Mouse (Mus musculus) forebrain, embryonic 16.5 days (tissue): ENCODE measurements around the gene Endou. TPM values are rescaled to one million over a fixed set of nuclear protein-coding genes. Genes with fewer than 3 reads are reported as not detected.
A peak's percentile ranks its signal among the peaks of the same experiment; 100 is the strongest.

Source experiments
- ATAC-seq: fragments of 200-750 bp; cut with Nextera tagmentation; 2 replicates; pipeline ENCODE4 v1.8.0; 2017; ENCODE audit warnings: mild to moderate bottlenecking, moderate library complexity
- H3K27ac ChIP-seq: fragments of 300-500 bp; sonication (generic); 2 replicates; pipeline ENCODE4 v1.5.1; 2014; ENCODE audit warnings: low read length, control low read depth
- H3K27me3 ChIP-seq: fragments of 300-500 bp; sonication (generic); replicated peaks from 2 replicates; pipeline ENCODE4 v1.6.1; 2014; ENCODE audit warnings: low read length; ENCODE audit not compliant: control insufficient read depth, insufficient read depth
- H3K36me3 ChIP-seq: fragments of 300-500 bp; sonication (generic); 2 replicates; pipeline ENCODE4 v1.6.1; 2014; ENCODE audit not compliant: control insufficient read depth, insufficient read depth
- H3K4me1 ChIP-seq: fragments of 300-500 bp; sonication (generic); replicated peaks from 2 replicates; pipeline ENCODE4 v1.6.1; 2014; ENCODE audit warnings: low read length; ENCODE audit not compliant: control insufficient read depth, insufficient read depth
- H3K4me2 ChIP-seq: fragments of 300-500 bp; sonication (generic); 2 replicates; pipeline ENCODE4 v1.6.1; 2014; ENCODE audit warnings: mild to moderate bottlenecking, low read length, control low read depth
- H3K4me3 ChIP-seq: fragments of 300-500 bp; sonication (generic); replicated peaks from 2 replicates; pipeline ENCODE4 v1.5.1; 2014; ENCODE audit warnings: mild to moderate bottlenecking, low read length, control low read depth
- H3K9ac ChIP-seq: fragments of 300-500 bp; sonication (generic); replicated peaks from 2 replicates; pipeline ENCODE4 v1.6.1; 2014; ENCODE audit warnings: low read depth, low read length, control low read depth
- H3K9me3 ChIP-seq: fragments of 300-500 bp; sonication (generic); 2 replicates; pipeline ENCODE4 v1.6.1; 2016; ENCODE audit warnings: low read length; ENCODE audit not compliant: control insufficient read depth
- WGBS: fragments of 180-500 bp; shearing (Covaris S2); extraction: QIAGEN DNeasy Blood & Tissue Kit; methylation state at CpG from one replicate; pipeline ENCODE4 v1.1.7; 2014; 5-methylcytosine and 5-hydroxymethylcytosine counted together
- polyA plus RNA-seq: library from polyadenylated mRNA; unstranded; fragments of >200 nt; fragmentation: Nextera tagmentation; extraction: Ambion mirVana; gene quantifications from 2 replicates; pipeline ENCODE4 v1.2.1, GENCODE M21; 2015

Endou gene
- polyA plus RNA-seq, 1 experiment from 2014 or later = 0.18 TPM

DNA sequence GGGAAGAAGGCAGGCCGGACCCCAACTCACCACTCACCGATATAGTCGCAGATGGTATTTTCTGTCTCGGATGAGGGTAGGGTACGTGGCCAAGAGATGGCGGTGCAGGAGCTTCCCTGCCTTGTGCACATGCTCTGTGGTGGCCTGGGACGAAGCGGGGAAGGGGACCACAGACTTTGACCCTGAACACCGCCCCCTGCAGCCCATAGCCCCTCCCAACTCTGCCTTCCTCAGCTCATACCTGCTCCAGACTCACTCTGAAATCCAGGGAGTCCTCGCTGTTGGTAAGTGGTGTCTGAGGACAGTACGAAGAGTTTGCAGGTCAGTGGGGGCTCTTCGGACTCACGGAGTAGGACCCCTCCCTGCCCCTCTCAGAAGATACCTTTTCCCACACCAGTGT lies 30.3 kb upstream of the Endou start:
- WGBS = 47% methylated on average over 13 of the region's 13 CpGs
- Histone ChIP-seq H3K27me3 (no peaks in the 10 kb centered on the region), H3K9me3 (no peaks in the 10 kb centered on the region), H3K9ac (no peak overlapping the region), H3K27ac (no peak overlapping the region), H3K4me2 (no peak overlapping the region), H3K4me3 (no peak overlapping the region), H3K4me1 (peaks cover 8% of the 10 kb centered on the region), H3K36me3 (no peaks in the 10 kb centered on the region)
- no peak for ATAC-seq

DNA sequence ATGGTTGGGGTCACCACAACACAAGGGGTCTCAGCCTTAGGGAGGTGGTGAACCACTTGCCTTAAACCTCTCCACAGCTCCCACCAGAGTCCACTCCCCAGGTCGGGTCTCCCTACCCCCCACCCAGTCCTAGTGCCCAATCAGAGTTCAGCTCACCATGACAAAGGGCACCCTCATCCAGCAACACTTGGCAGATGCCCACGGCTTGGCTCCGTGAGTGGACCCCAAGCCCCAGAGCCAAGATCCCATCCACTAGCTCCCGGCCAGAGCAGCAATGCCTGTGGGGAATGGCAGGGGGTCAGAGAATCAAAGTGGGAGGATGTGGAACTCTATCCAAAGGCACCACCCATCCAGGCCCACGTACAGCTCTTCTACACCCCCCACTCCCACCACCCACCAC lies 29.8 kb upstream of the Endou start:
- Histone ChIP-seq H3K4me1 (peaks cover 4% of the 10 kb centered on the region), H3K36me3 (no peaks in the 10 kb centered on the region), H3K9me3 (no peaks in the 10 kb centered on the region), H3K27me3 (no peaks in the 10 kb centered on the region), H3K4me3 (no peak overlapping the region), H3K27ac (no peak overlapping the region), H3K4me2 (no peak overlapping the region), H3K9ac (no peak overlapping the region)
- no peak for ATAC-seq
- 58% methylated on average over 5 of the region's 5 CpGs for WGBS

DNA sequence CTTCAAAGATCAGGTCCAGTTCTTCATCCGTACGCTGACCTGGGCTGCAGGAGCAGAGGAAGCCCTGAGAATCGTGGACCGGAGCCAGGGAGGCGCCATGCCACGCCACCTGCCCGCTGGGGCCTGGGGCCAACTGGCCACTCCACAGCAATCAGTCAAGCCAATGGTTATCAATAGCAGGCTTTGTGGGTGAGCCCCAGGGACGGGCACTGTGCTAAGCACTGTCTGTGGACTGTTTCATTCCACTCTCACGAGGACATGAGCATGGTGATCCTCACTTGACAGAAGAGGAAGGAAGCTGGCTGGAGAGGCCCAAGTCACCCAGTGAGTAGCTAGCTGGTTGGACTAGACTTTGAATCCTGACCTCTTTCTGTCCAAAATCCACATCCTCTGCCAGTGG lies 28.9 kb upstream of the Endou start:
- no peak overlapping the region for H3K9ac ChIP-seq
- H3K9me3 ChIP-seq = no peaks in the 10 kb centered on the region
- WGBS = 88% methylated on average over 9 of the region's 9 CpGs
- no peaks in the 10 kb centered on the region for H3K27me3 ChIP-seq
- H3K4me1 ChIP-seq = no peaks in the 10 kb centered on the region
- H3K36me3 ChIP-seq = no peaks in the 10 kb centered on the region
- H3K4me2 ChIP-seq = no peak overlapping the region
- no peak overlapping the region for H3K27ac ChIP-seq
- H3K4me3 ChIP-seq = no peak overlapping the region
- no peak for ATAC-seq

DNA sequence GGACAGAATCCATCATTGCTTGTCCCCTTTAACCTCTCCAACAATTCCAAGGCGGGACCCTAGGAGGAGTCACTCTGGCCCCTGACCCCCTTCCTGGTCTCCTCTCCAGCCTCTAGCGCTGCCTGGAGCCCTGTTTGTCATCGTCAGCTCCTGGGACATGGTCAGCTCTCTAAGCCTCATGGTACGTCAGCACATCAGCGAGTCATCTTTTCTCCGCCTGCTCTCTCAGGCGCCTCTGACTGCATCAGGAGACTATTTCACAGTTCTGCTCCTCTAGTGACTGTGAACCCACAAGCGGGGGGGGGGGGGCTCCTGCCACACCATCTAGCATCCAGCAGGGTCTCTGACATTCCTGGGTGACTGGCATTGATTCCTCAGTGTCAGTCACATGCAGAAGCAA lies 24.2 kb upstream of the Endou start:
- ATAC-seq = no peak
- Histone ChIP-seq H3K27me3 (no peaks in the 10 kb centered on the region), H3K4me2 (no peak overlapping the region), H3K9ac (no peak overlapping the region), H3K36me3 (no peaks in the 10 kb centered on the region), H3K4me3 (no peak overlapping the region), H3K27ac (no peak overlapping the region), H3K9me3 (no peaks in the 10 kb centered on the region), H3K4me1 (peaks cover 6% of the 10 kb centered on the region)
- WGBS = 60% methylated on average over 8 of the region's 8 CpGs

DNA sequence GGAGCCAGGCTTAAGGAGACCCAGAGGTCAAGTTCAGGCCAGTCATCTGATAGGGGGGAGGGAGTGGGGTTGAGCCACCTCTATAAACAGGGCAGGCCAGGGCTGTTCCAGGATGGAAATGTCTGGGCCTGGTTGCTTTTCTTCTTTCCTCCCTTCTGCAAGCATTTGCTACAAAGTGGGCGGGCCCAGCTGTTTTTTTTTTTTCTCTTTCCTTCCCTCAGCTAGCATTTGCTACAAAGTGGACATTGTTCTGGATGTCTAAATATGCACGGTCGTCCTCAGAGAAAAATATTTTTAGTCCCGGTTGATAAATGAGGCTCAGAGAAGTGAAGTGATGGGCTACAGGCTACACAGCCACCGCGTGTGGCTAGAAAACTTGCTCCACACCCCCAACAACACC lies 23.3 kb upstream of the Endou start:
- no peak for ATAC-seq
- H3K4me3 ChIP-seq = no peak overlapping the region
- H3K4me2 ChIP-seq = no peak overlapping the region

DNA sequence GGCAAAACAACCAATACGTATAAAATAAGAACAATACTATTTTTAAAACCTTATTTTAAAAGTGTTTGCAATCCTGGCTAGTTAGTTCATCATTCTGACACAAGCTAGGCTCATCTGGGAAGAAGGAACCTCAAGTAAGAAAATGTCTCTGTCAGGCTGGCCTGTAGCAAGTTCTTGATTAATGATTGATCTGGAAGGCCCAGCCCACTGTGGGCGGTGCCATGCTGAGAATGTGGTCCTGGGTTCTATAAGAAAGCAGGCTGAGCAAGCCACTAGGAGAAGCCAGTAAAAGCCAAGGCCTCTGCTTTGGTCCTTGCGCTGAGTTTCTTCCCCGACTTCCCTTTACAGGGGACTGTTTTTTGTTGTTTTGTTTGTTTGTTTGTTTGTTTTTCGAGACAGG lies 21.4 kb upstream of the Endou start:
- 96% methylated on average over 5 of the region's 5 CpGs for WGBS
- no peak overlapping the region for H3K27ac ChIP-seq

More for the DNA sequence above, 23.3 kb upstream of the Endou start:
- Histone ChIP-seq H3K27me3 (no peaks in the 10 kb centered on the region), H3K9ac (no peak overlapping the region), H3K36me3 (no peaks in the 10 kb centered on the region), H3K27ac (no peak overlapping the region), H3K4me1 (peaks cover 11% of the 10 kb centered on the region), H3K9me3 (no peaks in the 10 kb centered on the region)
- WGBS = 46% methylated on average over 6 of the region's 6 CpGs

DNA sequence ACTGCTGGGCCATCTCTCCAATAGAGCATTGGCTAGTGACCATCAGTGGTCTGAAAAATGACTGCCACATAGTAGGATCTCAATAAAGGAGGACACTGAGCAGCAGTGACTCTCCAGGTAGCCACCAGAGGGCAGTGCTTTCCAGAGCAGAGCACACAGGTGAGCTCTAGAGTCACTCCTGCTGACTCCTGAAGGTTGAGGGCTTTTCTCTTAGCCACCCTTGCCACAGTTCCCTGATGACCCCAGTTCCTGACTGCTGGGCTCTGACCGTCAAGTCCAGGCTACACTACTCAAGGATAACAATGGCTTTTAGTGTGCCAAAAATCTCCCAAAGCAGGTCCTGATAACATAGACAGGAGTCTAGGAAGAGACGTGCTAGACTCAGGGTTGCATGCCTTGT lies 20.5 kb upstream of the Endou start:
- Histone ChIP-seq H3K36me3 (no peaks in the 10 kb centered on the region), H3K4me1 (peaks cover 11% of the 10 kb centered on the region), H3K9me3 (no peaks in the 10 kb centered on the region), H3K4me3 (no peak overlapping the region), H3K27me3 (no peaks in the 10 kb centered on the region), H3K9ac (no peak overlapping the region), H3K27ac (no peak overlapping the region), H3K4me2 (no peak overlapping the region)
- 85% methylated on average over 2 of the region's 2 CpGs for WGBS
- ATAC-seq = no peak

More for the DNA sequence above, 21.4 kb upstream of the Endou start:
- no peak for ATAC-seq
- H3K36me3 ChIP-seq = no peaks in the 10 kb centered on the region
- H3K4me3 ChIP-seq = no peak overlapping the region
- no peaks in the 10 kb centered on the region for H3K9me3 ChIP-seq
- H3K4me2 ChIP-seq = no peak overlapping the region
- H3K9ac ChIP-seq = no peak overlapping the region
- peaks cover 11% of the 10 kb centered on the region for H3K4me1 ChIP-seq
- no peaks in the 10 kb centered on the region for H3K27me3 ChIP-seq

DNA sequence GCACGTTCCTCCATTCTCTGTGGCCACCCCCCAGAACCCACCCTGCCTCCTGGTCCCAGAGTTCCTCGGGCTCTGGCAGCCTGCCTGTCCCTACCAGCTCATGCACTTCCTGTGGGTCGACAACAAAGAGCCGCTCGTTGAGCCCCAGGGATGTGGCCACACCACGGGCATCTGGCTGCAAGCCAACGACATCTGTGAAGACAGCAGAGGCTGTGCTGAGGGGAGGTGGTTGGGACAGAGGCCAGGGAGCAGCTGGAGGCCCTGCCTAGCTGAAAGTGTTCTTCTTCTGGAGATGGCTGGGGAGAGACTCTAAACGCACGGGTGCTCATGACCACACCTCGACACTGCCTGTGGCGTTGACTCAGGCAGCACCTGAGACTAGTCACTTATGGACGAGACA lies 19.6 kb upstream of the Endou start:
- 9% methylated on average over 12 of the region's 12 CpGs for WGBS
- no peaks in the 10 kb centered on the region for H3K36me3 ChIP-seq
- no peaks in the 10 kb centered on the region for H3K27me3 ChIP-seq
- no peak overlapping the region for H3K4me3 ChIP-seq
- peak; percentile 87 for ATAC-seq
- no peak overlapping the region for H3K27ac ChIP-seq
- no peak overlapping the region for H3K4me2 ChIP-seq
- H3K4me1 ChIP-seq = peaks cover 11% of the 10 kb centered on the region
- no peak overlapping the region for H3K9ac ChIP-seq
- no peaks in the 10 kb centered on the region for H3K9me3 ChIP-seq

DNA sequence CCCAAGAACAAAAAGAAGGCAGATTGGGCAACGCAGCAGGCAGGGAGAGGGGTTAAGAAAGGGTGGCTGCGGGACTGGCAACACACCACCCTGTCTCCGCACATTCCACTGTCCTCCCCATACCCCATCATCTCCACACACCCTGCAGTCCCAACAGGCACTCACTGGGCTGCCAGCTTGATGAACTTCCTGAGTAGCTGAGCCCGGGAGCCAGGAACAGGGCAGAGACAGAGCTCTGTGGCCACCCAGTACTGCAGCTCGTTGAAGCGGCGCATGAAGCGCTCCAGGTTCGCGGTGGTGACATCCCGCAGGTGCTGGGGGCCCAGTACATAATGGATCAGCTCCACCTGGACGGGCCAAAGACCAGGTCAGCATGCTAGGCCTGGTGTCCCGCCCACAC lies 18.7 kb upstream of the Endou start:
- WGBS = 90% methylated on average over 13 of the region's 13 CpGs
- Histone ChIP-seq H3K27ac (no peak overlapping the region), H3K4me3 (no peak overlapping the region), H3K27me3 (no peaks in the 10 kb centered on the region), H3K9ac (no peak overlapping the region), H3K9me3 (no peaks in the 10 kb centered on the region), H3K36me3 (no peaks in the 10 kb centered on the region), H3K4me1 (peaks cover 11% of the 10 kb centered on the region), H3K4me2 (no peak overlapping the region)
- ATAC-seq = no peak

DNA sequence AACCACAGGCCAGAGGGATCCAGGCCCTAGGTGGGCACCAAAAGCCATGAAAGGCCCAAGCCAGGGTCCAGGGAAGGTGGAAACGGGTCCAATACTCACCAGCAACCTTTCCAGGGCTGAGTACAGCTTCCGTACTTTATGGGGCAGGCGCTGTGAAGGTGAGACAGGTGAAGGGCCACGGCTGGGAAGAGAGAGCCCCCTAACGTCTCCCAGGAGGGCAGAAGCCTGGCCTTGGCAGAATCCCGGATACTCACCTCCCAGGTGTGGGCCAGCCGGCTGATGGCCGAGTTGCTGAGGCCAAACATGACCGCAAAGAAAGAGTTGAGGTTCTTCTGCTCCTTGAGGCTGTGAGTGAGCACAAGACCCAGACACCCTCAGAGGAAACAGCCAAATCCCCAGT lies 18.3 kb upstream of the Endou start:
- Histone ChIP-seq H3K27ac (no peak overlapping the region), H3K4me3 (no peak overlapping the region), H3K36me3 (no peaks in the 10 kb centered on the region), H3K9ac (no peak overlapping the region), H3K4me2 (no peak overlapping the region), H3K4me1 (peaks cover 11% of the 10 kb centered on the region), H3K27me3 (no peaks in the 10 kb centered on the region), H3K9me3 (no peaks in the 10 kb centered on the region)
- WGBS = 94% methylated on average over 9 of the region's 9 CpGs
- no peak for ATAC-seq
